Mouse (Mus musculus): Measurements from ENCODE around the gene Abca2. TPM values are rescaled to one million over a fixed set of nuclear protein-coding genes. Genes with fewer than 3 reads are reported as not detected.

The Abca2 gene
- polyA plus RNA-seq (2015; fragmentation: Nextera tagmentation; extraction: Ambion mirVana) = 5.7 and 8.2 TPM in 2 replicates

GRCm38 (mm10) chr2:25428442-25429236, at the start of gene Abca2:
Abca2 (plus strand) TSS chr2:25428703.
- H3K9ac ChIP-seq = peak within 1 kb of the TSS; percentile 88
- H3K27me3 ChIP-seq = peaks cover 20% of the 10 kb centered on the region
- H3K4me1 ChIP-seq = peaks cover 39% of the 10 kb centered on the region
- peak within 1 kb of the TSS; percentile 82 for H3K4me3 ChIP-seq
- WGBS = under 1% methylated on average over 81 of the region's 89 CpGs
- peak within 1 kb of the TSS; percentile 71 for H3K27ac ChIP-seq
- no peaks in the 10 kb centered on the region for H3K9me3 ChIP-seq (replicated peaks)
- peak; percentile 94 for ATAC-seq
- peaks cover 8% of the 10 kb centered on the region; the same call in 1 of the 2 replicates for H3K36me3 ChIP-seq (ENCODE audit: poor library complexity, severe bottlenecking)
- H3K4me2 ChIP-seq = peak within 1 kb of the TSS; percentile 86

GRCm38 (mm10) chr2:25384492-25384891, 44.0 kb upstream of the Abca2 start:
- ATAC-seq = no peak
- no peak overlapping the region for H3K9ac ChIP-seq
- no peaks in the 10 kb centered on the region for H3K36me3 ChIP-seq (ENCODE audit: poor library complexity, severe bottlenecking)
- H3K4me3 ChIP-seq = no peak overlapping the region
- no peak overlapping the region for H3K4me2 ChIP-seq
- no peaks in the 10 kb centered on the region for H3K4me1 ChIP-seq
- H3K9me3 ChIP-seq (replicated peaks) = no peaks in the 10 kb centered on the region
- 82% methylated on average over 5 of the region's 5 CpGs for WGBS
- H3K27ac ChIP-seq = no peak overlapping the region
- H3K27me3 ChIP-seq = peaks cover 23% of the 10 kb centered on the region; the same call in 1 of the 2 replicates

GRCm38 (mm10) chr2:25391266-25391665, 37.2 kb upstream of the Abca2 start:
- WGBS = 78% methylated on average over 5 of the region's 5 CpGs
- Histone ChIP-seq H3K9ac (no peak overlapping the region), H3K4me2 (no peak overlapping the region), H3K4me3 (no peak overlapping the region), H3K4me1 (peaks cover 23% of the 10 kb centered on the region), H3K36me3 (ENCODE audit: poor library complexity, severe bottlenecking) (no peaks in the 10 kb centered on the region), H3K27me3 (peaks cover 34% of the 10 kb centered on the region), H3K9me3 (replicated peaks) (no peaks in the 10 kb centered on the region; the same call in 1 of the 2 replicates), H3K27ac (no peak overlapping the region)
- ATAC-seq = no peak

- H3K9me3 ChIP-seq (replicated peaks) = no peaks in the 10 kb centered on the region; the same call in 1 of the 2 replicates
Observed at GRCm38 (mm10) chr2:25394281-25395221, 34.0 kb upstream of the Abca2 start.

GRCm38 (mm10) chr2:25395721-25396596, 32.5 kb upstream of the Abca2 start, which contains the start of gene Entpd2:
Entpd2 (plus strand) TSS chr2:25395874.
- Histone ChIP-seq H3K9me3 (replicated peaks) (no peaks in the 10 kb centered on the region; the same call in 1 of the 2 replicates), H3K36me3 (ENCODE audit: poor library complexity, severe bottlenecking) (no peaks in the 10 kb centered on the region), H3K4me1 (peaks cover 30% of the 10 kb centered on the region), H3K27me3 (peaks cover 74% of the 10 kb centered on the region), H3K9ac (peak within 1 kb of the TSS; percentile 41), H3K4me3 (peak within 1 kb of the TSS; percentile 35), H3K27ac (no peak within 1 kb of the TSS), H3K4me2 (peak within 1 kb of the TSS; percentile 61)
- WGBS = 2% methylated on average over 57 of the region's 57 CpGs
- 0 out of 2 replicates have a peak, but pooled peaks have one; percentile 27 for ATAC-seq

More at GRCm38 (mm10) chr2:25394281-25395221, 34.0 kb upstream of the Abca2 start:
- Histone ChIP-seq H3K27ac (no peak overlapping the region), H3K9ac (no peak overlapping the region), H3K4me2 (no peak overlapping the region), H3K4me1 (peaks cover 23% of the 10 kb centered on the region), H3K4me3 (no peak overlapping the region), H3K36me3 (ENCODE audit: poor library complexity, severe bottlenecking) (no peaks in the 10 kb centered on the region), H3K27me3 (peaks cover 60% of the 10 kb centered on the region)
- WGBS = 10% methylated on average over 3 of the region's 3 CpGs
- ATAC-seq = peak; percentile 58

- H3K4me1 ChIP-seq = peaks cover 30% of the 10 kb centered on the region
- H3K9me3 ChIP-seq (replicated peaks) = no peaks in the 10 kb centered on the region; the same call in 1 of the 2 replicates
- peak overlapping the region; percentile 61; the same call in 1 of the 2 replicates for H3K4me2 ChIP-seq
- no peak overlapping the region for H3K4me3 ChIP-seq
- H3K9ac ChIP-seq = no peak overlapping the region
- peaks cover 79% of the 10 kb centered on the region for H3K27me3 ChIP-seq
- H3K36me3 ChIP-seq (ENCODE audit: poor library complexity, severe bottlenecking) = no peaks in the 10 kb centered on the region
- no peak for ATAC-seq
- whole genome bisulfite sequencing = 22% methylated on average over 3 of the region's 3 CpGs
- no peak overlapping the region for H3K27ac ChIP-seq
Observed at GRCm38 (mm10) chr2:25396597-25396983, 31.9 kb upstream of the Abca2 start.

- Histone ChIP-seq H3K27me3 (peaks cover 79% of the 10 kb centered on the region), H3K4me1 (peaks cover 30% of the 10 kb centered on the region), H3K9ac (no peak overlapping the region), H3K9me3 (replicated peaks) (no peaks in the 10 kb centered on the region; the same call in 1 of the 2 replicates), H3K36me3 (ENCODE audit: poor library complexity, severe bottlenecking) (no peaks in the 10 kb centered on the region), H3K4me3 (no peak overlapping the region), H3K27ac (no peak overlapping the region), H3K4me2 (no peak overlapping the region)
- WGBS = 74% methylated on average over 1 of the region's 1 CpGs
- ATAC-seq = no peak
Observed at GRCm38 (mm10) chr2:25397010-25397409, 31.5 kb upstream of the Abca2 start.

GRCm38 (mm10) chr2:25398065-25398464, 30.4 kb upstream of the Abca2 start:
- Histone ChIP-seq H3K27ac (no peak overlapping the region), H3K9ac (no peak overlapping the region), H3K36me3 (ENCODE audit: poor library complexity, severe bottlenecking) (no peaks in the 10 kb centered on the region), H3K4me3 (no peak overlapping the region), H3K27me3 (peaks cover 77% of the 10 kb centered on the region), H3K4me2 (no peak overlapping the region), H3K4me1 (peaks cover 35% of the 10 kb centered on the region), H3K9me3 (replicated peaks) (no peaks in the 10 kb centered on the region; the same call in 1 of the 2 replicates)
- no peak for ATAC-seq
- WGBS = 93% methylated on average over 7 of the region's 7 CpGs

GRCm38 (mm10) chr2:25399051-25399450, 29.5 kb upstream of the Abca2 start, which contains the start of gene Npdc1:
Npdc1 (plus strand) TSS chr2:25399351.
- peaks cover 39% of the 10 kb centered on the region for H3K4me1 ChIP-seq
- no peak within 1 kb of the TSS for H3K4me2 ChIP-seq
- no peaks in the 10 kb centered on the region for H3K36me3 ChIP-seq (ENCODE audit: poor library complexity, severe bottlenecking)
- ATAC-seq = no peak
- H3K4me3 ChIP-seq = peak within 1 kb of the TSS; percentile 31; the same call in 1 of the 2 replicates
- H3K27ac ChIP-seq = no peak within 1 kb of the TSS
- WGBS = 67% methylated on average over 8 of the region's 8 CpGs
- H3K9me3 ChIP-seq (replicated peaks) = no peaks in the 10 kb centered on the region; the same call in 1 of the 2 replicates
- peaks cover 74% of the 10 kb centered on the region for H3K27me3 ChIP-seq
- H3K9ac ChIP-seq = no peak within 1 kb of the TSS

GRCm38 (mm10) chr2:25400291-25400690, 28.2 kb upstream of the Abca2 start:
- Histone ChIP-seq H3K9ac (peak overlapping the region; percentile 30), H3K4me3 (peak overlapping the region; percentile 31), H3K4me1 (peaks cover 35% of the 10 kb centered on the region), H3K9me3 (replicated peaks) (no peaks in the 10 kb centered on the region; the same call in 1 of the 2 replicates), H3K27me3 (peaks cover 62% of the 10 kb centered on the region), H3K4me2 (peak overlapping the region; percentile 57), H3K27ac (no peak overlapping the region), H3K36me3 (ENCODE audit: poor library complexity, severe bottlenecking) (no peaks in the 10 kb centered on the region)
- 19% methylated on average over 16 of the region's 16 CpGs for WGBS
- no peak for ATAC-seq

- Histone ChIP-seq H3K36me3 (ENCODE audit: poor library complexity, severe bottlenecking) (0 out of 2 replicates have a peak, but pooled peaks cover 3% of the 10 kb centered on the region), H3K4me2 (peak overlapping the region; percentile 57), H3K9me3 (replicated peaks) (no peaks in the 10 kb centered on the region; the same call in 1 of the 2 replicates), H3K27me3 (peaks cover 57% of the 10 kb centered on the region), H3K4me3 (peak overlapping the region; percentile 31), H3K9ac (peak overlapping the region; percentile 30), H3K27ac (no peak overlapping the region), H3K4me1 (peaks cover 32% of the 10 kb centered on the region)
- WGBS = 2% methylated on average over 17 of the region's 17 CpGs
- no peak for ATAC-seq
Observed at GRCm38 (mm10) chr2:25400764-25401163, 27.7 kb upstream of the Abca2 start.
